Mouse (Mus musculus): ENCODE data around the gene Cyp2b10. TPM values are rescaled to one million over a fixed set of nuclear protein-coding genes. Genes with fewer than 3 reads are reported as not detected.
"Not testable (repeated sequence)": the region's sequence is repeated elsewhere in the genome, so short reads cannot be mapped to it uniquely, and the experiment has no call there.

Cyp2b10 gene
- total RNA-seq (2014; fragmentation: Nextera tagmentation) (not detected in 2 replicates), total RNA-seq (2017) (not detected in 2 replicates)

- ATAC-seq (replicated peaks; ENCODE audit: poor library complexity, severe bottlenecking), result no peak
Measured at GRCm38 (mm10) chr7:25897411-25897810, at the start of gene Cyp2b10. Gene Cyp2b10 (plus strand): TSS chr7:25897620.

GRCm38 (mm10) chr7:25847722-25848443 is 49.5 kb upstream of the Cyp2b10 start:
- peak; percentile 96 for ATAC-seq (replicated peaks; ENCODE audit: poor library complexity, severe bottlenecking)

- ATAC-seq (replicated peaks; ENCODE audit: poor library complexity, severe bottlenecking), result peak; percentile 33; the same call in 1 of the 2 replicates
Measured at GRCm38 (mm10) chr7:25848444-25848812, 49.0 kb upstream of the Cyp2b10 start.

- ATAC-seq (replicated peaks; ENCODE audit: poor library complexity, severe bottlenecking), result peak; percentile 86
Measured at GRCm38 (mm10) chr7:25855082-25855481, 42.3 kb upstream of the Cyp2b10 start.

GRCm38 (mm10) chr7:25859962-25860870 is 37.2 kb upstream of the Cyp2b10 start:
- peak; percentile 68 for ATAC-seq (replicated peaks; ENCODE audit: poor library complexity, severe bottlenecking)

GRCm38 (mm10) chr7:25862365-25862764 is 35.1 kb upstream of the Cyp2b10 start:
- ATAC-seq (replicated peaks; ENCODE audit: poor library complexity, severe bottlenecking), result no peak

DNA sequence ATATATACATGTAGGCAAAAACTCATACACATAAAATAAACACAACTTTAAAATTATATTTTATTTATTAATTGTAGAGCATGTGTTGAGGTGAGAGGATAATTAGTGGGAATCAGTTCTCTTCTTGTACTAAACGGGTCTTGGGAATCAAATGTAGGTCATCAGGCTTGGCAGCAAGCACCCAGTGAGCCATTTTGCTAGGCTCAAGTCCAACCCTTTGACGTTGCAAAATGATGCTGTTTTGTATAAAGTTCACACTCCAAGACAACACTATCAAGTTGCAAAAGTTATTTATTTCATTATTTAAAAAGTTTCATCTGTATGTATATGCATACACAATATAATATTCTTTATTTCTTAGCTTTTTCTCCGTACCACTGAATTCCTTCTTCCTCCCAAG is 33.7 kb upstream of the Cyp2b10 start:
- ATAC-seq (replicated peaks; ENCODE audit: poor library complexity, severe bottlenecking), result no peak

- no peak for ATAC-seq (replicated peaks; ENCODE audit: poor library complexity, severe bottlenecking)
Measured at GRCm38 (mm10) chr7:25864861-25865260, 32.6 kb upstream of the Cyp2b10 start.

DNA sequence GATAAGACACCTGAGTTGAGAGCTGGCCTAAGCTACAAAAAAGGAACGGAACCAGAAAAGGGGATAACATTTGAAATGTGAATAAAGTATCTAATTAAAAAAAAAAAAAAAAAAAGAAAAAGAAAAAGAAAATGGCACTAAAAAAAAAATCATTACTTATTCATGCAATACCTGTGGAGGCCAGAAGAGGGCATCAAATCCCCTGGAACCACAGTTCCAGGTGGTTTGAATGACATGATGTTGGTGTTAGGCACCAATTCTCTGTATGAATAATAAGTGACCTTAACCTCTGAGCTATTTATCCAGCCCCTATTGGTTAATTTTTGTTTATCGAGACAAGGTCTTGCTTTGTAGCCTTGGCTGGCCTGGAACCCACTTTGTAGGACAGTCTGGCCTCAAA is 27.6 kb upstream of the Cyp2b10 start:
- no peak for ATAC-seq (replicated peaks; ENCODE audit: poor library complexity, severe bottlenecking)

- no peak for ATAC-seq (replicated peaks; ENCODE audit: poor library complexity, severe bottlenecking)
Measured at GRCm38 (mm10) chr7:25872624-25873023, 24.8 kb upstream of the Cyp2b10 start.

DNA sequence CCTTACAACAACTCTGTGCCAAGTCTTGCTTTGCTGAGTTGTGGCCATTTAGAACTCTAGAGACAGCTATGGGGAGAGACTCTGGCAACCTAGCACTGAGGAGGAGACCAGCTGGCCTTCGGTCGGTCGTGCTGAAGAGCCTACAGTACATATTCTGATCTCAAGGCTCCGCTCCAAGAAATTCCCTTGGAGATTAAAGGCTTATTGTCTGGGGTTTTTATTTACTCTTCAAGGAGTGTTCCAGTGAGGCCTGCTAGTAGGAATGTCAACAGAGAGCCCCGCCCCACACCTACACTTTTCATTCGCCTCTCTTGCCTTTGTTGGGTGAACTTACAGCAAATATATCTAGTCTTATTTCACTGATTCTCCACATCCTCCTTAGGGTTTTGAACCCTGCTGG is 18.7 kb upstream of the Cyp2b10 start:
- no peak for ATAC-seq (replicated peaks; ENCODE audit: poor library complexity, severe bottlenecking)

DNA sequence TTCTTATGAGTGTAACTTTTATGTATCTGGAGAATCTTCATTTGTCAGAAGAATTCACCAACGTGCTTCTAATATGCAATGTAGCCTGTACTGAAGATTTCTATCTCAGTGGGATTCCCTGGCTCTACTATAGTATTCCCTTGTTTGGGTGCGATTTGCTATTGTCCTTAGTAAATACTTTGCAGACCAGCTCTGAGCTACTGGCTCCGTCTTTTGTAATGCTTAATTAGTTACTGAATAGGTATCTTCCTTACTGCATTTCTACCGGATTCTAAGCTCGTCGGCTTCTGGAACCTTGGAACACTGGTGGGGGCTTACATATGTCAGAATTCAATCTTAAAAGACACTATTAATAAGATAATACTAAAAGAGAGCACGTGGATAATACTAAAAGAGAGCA is 16.7 kb upstream of the Cyp2b10 start:
- not testable (repeated sequence) for ATAC-seq (replicated peaks; ENCODE audit: poor library complexity, severe bottlenecking)

DNA sequence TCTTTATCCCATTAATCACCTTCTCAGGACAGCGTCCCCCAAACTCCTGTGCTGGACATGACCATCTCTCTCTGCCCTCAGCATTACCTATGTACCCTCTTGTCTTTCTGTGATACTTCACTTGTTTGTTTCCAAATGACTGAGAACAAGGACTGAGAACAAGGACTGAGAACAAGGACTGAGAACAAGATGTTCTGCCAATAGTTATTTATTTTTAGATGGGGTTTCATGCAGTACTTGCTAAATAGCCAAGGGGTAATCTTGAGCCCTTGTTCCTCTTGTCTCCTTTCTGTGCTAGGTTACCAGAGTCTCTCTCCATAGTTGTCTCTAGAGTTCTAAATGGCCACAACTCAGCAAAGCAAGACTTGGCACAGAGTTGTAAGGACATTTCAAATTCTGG is 13.1 kb upstream of the Cyp2b10 start:
- ATAC-seq (replicated peaks; ENCODE audit: poor library complexity, severe bottlenecking), result no peak

GRCm38 (mm10) chr7:25887758-25888157 is 9.7 kb upstream of the Cyp2b10 start:
- ATAC-seq (replicated peaks; ENCODE audit: poor library complexity, severe bottlenecking), result no peak

- ATAC-seq (replicated peaks; ENCODE audit: poor library complexity, severe bottlenecking), result no peak
Measured at GRCm38 (mm10) chr7:25893159-25893558, 4.3 kb upstream of the Cyp2b10 start.

DNA sequence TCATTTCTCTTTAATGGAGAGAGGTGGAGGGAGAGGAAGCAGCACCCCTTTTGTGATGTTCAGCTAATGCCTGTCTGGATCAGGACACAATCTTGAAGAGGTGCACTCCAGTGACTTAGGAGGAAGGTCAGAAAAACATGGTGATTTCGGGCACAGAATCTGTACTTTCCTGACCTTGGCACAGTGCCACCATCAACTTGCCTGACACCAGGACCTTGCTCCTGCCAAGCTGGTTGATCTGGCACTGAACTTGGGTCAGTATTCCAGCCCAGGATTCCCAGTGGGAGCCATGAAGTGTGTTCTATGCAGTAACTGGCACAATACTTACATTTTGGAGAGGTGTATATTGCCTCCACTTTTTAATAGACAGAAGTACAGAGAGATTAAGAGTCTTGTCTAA is 2.3 kb upstream of the Cyp2b10 start:
- ATAC-seq (replicated peaks; ENCODE audit: poor library complexity, severe bottlenecking), result no peak

GRCm38 (mm10) chr7:25898064-25898463 is 644 bp downstream of the Cyp2b10 start:
- no peak for ATAC-seq (replicated peaks; ENCODE audit: poor library complexity, severe bottlenecking)

DNA sequence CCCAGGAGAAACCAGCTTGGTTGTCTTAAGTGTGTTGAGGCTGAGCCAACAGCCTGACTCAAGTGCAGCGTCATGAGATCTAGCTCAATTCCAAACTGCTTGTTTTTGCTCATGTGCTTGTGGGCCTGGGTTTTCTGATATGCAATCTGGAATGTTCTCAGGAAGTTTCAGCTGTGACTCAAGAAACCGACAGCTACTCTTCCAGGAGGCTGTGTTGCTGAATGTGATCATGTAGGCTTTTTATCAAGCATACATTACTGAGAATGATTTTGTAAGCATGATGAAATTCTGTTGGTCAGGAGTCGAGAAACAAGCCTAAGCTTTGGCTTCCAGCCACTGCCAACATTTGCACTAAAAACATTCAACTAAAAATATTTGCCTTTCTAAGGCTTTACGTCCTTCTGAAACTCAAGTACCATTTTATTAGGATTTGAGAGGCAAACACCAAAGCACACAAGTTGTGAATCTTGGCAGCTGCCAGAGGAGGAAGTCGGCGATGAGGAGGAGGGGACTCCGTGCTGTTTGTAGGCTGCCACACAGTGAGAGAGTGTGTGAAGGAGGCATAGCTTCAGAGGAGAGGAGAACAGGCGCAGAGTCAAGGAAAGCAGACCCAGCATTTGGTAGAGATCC is 4.8 kb downstream of the Cyp2b10 start:
- no peak for ATAC-seq (replicated peaks; ENCODE audit: poor library complexity, severe bottlenecking)

DNA sequence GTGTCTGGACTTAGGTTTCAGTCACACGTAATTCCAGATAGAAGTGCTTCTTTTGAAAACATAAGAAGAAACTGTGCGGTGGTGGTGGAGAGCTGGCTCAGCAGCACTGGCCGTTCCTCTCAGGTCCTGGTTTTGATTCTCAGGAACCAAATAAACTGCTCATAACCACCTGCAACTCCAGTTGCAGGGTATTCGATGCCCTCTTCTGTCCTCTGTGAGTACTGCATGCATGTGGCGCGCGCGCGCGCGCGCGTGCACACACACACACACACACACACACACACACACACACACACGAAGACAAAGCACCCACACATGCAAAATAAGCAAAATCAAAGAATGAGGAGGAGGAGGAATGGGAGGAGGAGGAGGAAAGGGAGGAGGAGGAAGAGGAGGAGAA is 5.7 kb downstream of the Cyp2b10 start:
- peak; percentile 25; the same call in 1 of the 2 replicates for ATAC-seq (replicated peaks; ENCODE audit: poor library complexity, severe bottlenecking)

DNA sequence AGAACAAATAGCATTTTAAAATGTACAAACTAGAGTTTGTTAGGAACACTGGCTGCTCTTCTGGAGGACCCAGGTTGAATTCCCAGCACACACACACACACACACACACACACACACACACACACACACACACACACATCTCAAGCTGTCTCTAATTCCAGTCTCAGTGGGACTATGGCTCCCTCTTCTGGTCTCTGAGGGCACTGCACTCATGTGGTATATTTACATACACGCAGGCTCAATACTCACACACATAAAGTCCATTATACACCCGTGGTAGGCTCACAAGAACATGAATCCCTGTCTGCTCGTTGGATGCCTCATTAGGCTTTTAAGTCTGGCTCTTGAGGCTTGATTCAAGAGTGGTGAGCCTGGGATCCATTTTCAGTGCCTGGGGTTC is 6.6 kb downstream of the Cyp2b10 start:
- peak; percentile 65; the same call in 1 of the 2 replicates for ATAC-seq (replicated peaks; ENCODE audit: poor library complexity, severe bottlenecking)

DNA sequence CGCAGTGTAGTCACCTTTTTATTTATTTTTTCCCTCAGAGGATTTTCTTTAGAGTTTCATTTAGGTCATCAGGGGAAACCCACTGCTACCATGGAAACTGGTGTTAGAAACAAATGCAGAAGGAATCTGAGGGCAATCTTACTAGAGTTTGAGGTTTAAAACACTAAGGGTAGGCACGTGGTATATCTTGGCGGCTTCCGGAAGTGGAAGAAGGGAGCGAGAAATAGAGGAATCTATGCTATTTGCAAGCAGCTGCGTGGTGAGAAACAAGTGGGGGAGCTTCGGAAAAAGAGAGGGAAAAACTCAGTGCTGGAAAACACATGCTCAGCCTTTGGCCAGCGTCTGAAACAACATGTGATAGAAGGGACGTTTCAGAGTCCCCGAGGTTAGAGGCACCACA is 7.1 kb downstream of the Cyp2b10 start:
- ATAC-seq (replicated peaks; ENCODE audit: poor library complexity, severe bottlenecking), result no peak
